Mouse (Mus musculus) cerebellum, adult 8-10 months (tissue): Measurements from ENCODE around the gene Id3.
A peak's percentile ranks its signal among the peaks of the same experiment; 100 is the strongest.

Source experiments
- DNase-seq: peaks from one replicate; pipeline ENCODE4 v3.0.0; 2022

Id3 gene

DNA sequence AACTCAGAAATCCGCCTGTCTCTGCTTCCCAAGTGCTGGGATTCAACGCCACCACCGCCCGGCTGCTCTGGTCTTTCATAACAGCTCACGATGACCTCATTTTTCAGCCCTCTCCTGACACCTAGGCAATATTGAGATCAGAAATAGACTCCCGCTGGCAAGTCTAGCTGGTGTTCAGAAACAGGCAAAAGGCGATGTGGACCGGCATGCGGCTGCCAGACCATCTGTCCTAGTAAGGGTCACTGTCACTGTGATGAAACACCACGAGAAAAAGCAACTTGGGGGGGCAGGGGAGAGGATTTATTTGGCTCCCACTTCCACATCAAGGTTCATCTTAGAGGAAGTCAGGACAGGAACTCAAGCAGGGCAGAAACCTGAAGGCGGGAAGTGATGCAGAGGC, 17.8 kb upstream of the Id3 start:
- DNase-seq = no peak

DNA sequence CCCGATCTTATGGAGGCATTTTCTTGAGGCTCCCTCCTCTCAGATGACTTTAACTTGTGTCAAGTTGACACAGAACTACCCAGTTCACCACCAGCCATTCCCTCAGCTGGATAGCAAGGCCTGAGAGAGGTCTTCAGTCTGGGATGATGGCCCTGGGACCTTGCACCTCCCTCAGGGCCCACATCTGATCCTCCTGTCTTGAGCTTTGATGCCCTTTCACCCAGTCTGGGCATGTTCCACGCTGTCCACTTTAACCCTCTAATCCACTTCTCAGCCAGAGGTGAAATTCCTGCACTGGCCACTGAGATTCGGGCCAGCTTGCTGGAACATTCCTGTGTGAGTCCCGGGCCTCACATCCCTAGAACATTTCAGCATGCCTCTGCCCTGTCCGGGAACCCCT, 17.3 kb upstream of the Id3 start:
- DNase-seq = no peak

DNA sequence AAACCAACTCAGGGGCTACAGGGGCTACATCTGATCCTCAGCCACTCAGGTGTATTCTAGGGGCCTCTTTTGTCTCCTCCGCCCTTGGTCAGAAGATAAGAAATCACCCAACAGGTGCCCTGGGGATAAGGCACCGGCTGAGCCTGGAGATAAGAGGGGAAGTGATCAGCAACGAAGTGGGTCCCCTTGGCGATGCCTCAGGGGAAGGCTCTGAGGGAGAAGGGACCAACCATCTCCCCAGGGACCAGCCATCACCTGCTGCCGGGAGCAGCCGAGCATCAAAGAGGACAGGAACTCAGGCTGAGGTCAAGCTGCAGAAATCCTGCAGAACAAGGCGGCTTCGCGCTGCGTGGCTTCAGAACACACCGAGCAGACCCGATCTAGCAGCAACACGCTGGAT, 15.6 kb upstream of the Id3 start:
- DNase-seq = no peak

DNA sequence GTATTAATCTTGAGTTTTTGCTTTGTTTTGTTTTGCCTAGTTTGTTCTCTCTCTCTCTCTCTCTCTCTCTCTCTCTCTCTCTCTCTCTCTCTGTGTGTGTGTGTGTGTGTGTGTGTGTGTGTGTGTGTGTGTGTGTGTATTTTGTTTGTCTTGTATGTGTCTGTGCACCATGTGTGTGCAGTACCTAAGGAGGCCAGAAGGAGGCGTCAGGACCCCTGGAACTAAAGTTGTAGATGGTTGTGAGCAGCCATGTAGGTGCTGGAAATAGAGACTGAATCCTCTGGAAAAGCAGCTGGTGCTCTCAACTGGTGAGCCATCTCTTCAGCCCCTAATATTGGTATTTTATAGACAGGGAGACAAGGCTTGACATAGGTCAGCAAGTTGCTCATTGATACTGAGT, 13.5 kb upstream of the Id3 start:
- DNase-seq = no peak

DNA sequence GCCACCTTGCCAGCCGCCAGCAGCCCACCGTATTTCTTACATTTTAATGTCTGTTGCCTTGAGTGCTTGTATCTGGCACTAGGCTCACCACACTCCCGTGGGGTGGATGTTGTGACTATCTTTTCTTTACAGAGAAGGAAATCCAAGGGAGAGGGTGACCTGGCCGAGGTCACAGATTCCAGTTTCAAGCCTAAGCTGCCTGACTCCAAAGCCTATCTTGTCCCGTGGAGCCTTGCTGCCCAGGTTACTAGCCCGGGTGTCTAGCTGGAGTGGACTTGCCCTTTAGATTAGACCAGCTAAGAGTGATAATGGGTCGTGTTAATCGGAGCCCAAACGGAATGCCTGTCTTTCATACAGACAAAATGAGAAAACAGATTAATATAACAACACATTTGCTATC, 9.5 kb upstream of the Id3 start:
- no peak for DNase-seq

DNA sequence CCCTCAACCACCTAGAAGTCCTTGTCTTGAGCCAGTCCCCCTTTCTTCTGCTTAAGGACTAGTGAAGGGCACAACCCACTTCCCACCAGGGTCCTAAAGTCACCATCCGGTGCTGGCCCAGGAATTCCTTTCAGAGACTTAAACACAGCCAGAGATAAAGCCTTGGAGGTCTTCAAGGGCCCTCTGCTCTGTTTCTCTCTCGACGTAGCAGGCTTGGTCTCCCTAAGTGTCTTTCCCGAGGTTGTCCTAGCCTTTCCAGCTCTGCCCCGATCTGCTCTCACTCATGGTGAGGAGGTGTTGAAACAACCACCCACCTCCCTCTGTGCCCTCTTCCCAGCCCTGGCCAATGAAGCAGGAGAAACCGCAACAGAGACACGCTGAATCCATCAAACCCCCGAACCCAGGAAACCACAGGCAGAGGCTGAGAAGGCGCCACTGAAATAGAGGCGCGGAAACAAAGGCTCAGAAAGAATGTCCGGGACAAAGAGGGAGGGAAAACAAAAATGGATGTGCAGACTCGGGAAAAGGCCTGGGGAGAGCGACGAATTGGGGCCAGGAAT, 8.8 kb upstream of the Id3 start:
- no peak for DNase-seq

DNA sequence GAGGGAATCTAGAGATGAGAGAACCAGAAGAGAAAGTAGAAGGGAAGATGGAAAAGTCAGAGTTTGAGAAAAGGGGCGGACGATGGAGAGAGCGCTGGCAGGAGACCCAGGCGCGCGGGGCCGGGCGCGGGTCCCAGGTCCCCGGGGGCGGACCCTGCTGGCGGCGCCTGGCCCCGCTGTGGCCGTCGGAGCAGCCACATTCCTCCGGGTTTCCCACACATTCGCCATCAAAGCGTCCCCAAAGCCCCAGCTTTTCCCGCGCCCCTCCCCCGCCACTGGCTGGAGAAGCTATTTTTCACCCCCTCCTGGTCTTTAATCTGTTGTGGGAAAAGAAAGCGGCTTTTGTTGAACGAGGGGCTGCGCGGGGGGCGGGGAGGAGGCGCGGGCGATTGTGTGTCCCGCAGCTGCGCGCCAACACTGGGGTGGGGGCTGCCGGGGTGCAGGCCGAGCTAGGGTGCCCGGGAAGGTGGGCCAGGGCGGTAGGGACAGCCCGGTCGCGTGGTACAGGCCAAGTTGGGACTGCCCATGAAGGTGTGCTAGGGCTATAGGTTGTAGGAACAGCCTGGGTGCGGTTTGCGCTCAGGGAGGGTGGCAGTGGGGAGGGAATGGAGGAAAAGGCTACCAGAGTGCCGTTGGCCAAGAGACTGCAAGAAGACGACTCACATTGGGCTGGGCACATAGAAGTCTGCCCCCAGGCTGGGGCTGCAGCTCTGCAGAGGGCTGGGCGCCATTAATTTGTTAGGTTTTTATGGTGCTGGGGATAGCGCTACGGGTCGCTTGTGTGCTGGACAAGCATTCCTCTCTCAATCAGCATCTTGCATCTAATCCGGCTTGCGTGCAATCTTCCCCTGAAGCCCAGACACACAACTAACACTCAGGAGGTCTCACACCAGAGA, 8.1 kb upstream of the Id3 start:
- no peak for DNase-seq

DNA sequence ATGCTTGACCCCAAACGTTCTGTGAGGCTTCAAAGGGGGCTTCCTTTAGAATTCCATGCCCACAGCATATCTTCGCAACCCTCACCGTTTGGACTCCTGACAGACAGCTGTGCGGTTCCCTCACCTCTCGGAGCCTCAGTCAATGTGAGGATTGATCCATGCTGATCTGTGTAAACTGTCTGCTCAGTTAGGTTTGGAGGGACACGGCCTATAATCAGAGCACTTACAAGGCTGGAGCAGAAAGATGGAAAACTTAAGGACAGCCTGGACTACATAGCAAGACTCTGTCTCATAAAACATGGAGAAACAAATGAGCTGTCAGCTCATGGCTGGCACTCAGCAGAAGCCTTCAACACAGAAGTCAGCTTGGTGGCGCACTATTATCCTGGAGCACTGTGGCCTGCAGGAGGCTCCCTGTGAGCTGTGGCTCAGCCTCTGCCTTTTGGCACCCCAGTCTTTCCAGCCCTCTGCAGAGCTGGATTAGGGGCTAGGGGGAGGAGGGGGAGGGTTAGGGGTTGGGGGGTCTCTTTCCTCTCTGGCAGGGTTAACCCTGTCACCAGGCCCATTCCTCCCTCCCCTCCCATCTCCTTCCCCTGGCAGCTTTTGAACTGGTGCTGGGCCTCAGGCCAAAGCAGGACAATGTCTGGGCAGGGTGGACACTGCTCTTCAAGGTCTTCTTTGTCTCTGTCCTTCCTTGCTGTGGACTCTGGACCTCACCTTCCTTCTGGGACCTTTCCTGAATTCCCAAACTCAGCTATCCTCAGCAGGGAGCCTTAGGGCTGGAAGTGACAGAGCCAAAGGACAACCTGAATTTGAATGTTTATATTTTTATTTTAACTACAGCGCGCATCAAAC, 7.2 kb upstream of the Id3 start:
- no peak for DNase-seq

DNA sequence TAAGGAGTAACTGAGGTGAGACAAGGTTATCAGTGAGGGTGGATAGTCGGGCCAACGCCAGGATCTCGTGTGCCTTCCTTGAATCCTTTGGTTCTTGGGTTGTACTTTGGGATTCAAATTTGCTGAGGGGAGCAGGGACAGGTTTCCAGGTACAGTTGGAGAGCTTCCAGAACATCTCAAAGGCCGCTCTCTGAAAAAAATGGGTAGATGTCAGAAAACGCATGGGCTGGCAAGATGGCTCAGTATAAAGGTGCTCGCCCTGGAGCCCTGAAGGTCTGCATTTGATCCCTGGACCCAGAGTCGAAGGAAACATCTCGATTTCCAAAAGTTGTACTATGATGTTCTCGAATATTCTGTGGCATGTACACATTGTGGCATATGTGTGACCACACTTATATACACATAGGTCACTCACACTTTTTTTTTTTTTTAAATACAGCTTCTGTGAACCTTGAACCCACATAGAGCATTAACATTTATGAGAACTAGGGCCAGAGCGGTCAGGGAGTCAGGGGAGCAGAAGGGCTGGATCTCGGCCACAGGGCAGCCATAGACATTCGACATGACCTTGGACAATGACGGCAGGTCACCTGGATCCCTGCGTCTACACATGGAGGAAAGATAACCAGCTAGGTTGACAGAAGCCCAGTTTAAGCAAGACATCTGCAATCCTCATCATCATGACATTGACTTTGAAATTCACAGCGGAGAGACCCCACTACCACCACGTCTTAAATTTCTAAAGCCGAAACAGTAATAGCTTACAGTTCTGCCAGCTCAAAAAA, 3.8 kb upstream of the Id3 start:
- no peak for DNase-seq

DNA sequence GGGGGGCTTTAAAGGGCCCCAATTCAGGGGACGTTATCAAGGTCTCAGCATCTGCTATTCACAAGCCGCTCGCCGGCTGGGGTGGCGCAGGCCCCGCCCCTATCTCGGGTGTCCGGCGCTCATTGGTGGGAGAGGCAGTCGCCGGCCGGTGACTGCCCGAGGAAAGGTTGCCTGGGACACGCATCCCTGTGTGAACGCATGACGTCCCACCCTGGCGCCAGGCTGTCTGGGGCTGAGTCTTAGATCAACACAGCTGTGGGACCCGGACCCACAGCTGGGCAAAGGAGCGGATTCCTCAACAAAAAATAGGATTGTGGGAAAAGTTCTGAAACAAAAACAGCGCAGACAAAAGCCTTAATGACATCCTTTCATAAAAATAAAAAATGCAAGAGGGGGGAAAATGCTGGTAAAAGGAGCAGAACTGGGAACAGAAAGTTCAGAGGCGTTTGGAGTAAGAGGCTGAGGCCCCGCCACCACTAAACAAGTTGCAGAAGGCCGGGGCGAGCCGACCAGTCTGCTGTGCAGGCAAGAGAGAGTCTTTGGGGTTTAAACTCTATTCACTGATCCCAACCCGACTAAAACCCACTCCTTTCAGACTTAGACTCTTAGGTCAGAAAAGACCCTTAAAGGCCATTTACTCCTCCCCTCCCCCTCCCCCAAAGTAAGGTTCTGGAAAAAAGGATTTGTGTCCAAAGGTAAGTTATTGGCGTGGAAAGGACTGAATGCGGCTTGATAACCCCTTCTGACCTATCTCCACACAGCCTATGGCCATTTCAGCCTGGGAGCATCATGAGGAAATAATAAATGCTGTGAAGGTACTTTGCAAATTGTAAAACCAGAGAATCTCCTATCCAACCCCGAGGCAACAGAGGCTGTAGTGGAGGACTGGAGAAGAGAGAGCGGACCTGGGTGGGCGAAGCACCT, 2.7 kb upstream of the Id3 start:
- DNase-seq = no peak

DNA sequence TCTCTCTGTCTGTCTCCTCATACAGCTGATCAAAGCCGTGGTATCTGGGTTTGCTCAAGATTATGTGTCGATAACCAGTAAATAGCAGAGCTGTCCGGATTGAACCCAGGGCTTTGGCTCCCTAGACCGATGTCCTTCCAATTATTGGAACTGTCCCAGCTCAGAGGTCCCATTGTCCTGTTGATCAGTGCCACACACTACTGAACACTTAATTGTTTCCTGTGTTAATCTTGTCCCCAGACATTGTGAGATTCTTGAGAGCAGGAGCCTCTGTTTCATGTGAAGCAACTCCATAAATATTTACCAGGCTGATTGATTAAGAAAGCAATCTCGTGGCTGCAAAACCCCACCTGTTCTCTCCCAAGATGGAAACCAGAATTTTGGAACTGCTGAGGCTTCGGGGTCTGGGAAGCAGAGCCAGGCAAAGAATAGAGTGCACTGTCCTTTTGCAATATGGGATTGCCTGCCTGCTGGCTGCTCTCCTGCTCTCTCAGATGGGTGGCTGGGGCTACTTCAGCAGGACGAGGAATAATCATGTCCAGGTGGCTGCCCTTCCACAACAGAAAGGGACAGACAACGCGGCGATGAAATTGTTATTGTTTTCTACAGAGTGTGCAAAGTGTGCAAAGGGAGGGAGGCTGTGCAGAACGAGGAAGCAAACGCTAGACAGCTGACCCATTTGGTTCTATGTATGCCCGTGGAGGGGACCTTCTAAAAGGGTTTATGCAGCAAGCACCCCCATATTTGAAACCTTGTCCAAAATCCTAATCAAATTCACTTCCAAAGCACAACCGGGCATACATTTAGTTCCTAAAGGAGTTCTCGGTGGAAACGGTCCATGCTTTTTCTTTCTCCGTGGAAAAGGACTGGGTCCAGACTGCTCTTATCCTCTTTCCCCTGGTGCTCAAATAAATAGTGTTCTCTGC, 767 bp upstream of the Id3 start:
- no peak for DNase-seq

DNA sequence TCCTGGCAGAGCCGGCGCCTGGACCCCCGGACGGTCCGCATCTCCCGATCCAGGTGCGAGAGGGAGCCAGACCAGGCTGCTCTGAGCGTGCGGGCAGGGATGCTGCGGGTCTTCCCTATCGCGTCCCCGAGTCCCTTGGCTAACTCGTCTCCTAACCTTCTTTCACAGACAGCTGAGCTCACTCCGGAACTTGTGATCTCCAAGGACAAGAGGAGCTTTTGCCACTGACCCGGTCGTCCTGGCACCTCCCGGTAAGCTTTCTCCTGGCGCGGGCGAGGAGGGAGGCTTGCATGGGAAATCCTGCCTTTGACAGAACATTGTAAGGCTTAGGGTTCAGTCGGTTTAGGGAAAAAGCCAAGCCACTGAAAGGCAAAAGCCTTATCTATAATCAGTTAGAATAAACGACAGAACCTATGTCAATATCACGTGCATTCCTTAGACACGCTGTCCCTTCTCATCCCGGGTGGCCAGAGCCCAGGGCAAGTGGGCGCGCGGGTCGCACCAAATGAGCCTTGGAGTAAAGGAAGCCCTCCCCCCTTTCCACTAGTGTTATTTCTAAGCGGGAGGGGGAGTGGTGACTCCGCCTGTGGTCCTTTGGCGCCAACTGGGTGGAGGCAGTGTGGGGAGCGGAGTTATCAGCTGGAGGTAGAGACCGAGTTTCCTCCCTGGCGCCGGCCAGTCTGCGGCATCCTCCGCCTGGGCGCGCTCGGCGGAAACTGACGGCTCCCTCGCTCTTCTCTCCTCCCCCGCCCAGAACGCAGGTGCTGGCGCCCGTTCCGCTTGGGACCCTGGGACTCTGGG, 1.0 kb downstream of the Id3 start:
- DNase-seq = no peak

DNA sequence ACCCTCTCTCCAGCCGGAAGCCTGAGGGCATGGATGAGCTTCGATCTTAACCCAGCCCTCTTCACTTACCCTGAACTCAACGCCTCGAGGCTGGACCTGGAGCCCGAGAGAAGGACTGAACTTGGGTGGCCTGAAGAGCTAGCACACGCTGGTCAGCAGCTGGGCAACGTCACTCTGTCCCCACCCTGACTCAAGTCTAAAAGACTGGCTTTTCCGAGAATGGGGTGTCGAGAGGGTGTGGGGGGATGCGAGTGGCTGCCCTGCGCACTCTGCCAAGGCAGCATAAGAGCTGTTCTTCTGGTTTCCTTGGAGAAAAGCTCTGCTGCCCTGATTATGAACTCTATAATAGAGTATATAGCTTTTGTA, 1.6 kb downstream of the Id3 start:
- DNase-seq = no peak

DNA sequence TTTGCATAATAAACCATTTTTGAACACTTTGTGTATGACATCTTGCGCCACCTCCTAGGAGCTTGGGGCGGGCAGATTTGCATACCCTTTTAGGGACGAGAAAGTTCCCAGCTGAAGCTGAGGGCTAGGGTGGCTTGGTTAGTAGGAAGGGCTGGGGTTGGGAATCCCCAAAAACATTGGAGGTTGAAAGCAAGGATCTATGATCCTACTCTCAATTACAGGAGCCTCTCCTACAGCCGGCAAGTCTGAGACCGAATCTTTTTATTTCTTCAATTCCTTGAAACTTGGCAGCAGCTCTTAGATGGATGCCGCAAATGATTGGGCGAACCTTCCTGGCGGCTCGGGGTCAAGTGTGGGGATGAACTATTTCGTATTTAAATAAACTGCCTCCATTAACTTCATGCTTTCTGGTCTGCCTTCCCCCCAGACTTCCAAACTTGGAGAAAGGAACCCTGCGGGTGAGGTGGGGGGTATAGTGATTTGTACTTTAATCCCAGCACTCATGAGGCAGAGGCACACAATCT, 2.1 kb downstream of the Id3 start:
- DNase-seq = no peak

DNA sequence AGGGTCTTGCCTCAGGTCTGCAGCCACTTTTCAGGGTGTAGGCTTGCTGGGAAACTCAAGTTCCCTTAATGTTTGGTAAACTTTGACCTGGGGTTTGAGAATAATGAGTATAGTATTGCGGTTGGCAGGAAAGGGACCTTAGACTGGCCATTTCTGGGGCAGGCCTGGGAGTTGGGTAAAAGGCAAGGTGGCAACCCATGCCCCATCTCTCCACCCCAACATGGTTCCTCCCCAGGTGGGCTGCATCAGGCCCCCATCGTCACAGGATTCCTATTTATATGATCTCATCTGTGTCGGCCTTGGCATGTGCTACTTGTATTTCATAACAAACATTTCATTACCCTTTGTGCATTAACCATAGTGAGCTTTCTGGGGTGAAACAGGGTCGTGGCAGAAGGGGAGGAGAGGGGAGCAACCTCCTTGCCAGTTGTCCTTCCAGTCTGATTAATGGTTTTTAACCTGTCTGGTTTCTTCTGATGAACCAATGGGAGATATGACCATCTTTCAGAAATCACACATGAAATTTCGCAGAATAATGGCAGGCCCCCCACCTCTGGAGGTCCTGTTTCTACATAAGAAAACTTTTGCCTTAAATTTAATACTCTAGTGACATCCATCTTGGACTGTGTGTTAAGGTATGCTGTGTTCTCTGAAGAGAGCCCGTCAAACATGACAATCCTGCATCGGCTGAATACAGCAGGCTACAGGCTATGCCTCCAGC, 2.9 kb downstream of the Id3 start:
- DNase-seq = no peak

DNA sequence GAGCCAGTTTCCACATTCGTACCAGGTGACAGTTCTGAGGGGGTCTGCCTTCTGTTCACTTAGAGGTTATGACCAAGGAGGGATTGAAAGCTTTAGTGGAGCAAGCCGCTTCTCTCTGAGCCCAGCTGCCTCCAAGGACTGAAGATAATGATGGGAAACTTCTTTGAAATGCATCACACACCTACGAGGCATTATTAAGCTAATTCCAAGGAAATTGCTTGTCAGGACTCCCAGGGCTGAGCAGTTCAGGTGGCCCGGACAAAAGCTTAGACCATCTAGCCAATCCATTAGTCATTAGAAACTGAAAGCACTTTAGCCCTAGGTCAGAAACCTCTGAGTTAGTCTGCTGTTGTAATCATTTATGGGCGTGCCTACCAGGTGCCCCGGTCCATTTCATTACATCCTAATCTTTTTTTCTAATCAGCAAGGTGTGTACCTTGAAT, 3.4 kb downstream of the Id3 start:
- no peak for DNase-seq

DNA sequence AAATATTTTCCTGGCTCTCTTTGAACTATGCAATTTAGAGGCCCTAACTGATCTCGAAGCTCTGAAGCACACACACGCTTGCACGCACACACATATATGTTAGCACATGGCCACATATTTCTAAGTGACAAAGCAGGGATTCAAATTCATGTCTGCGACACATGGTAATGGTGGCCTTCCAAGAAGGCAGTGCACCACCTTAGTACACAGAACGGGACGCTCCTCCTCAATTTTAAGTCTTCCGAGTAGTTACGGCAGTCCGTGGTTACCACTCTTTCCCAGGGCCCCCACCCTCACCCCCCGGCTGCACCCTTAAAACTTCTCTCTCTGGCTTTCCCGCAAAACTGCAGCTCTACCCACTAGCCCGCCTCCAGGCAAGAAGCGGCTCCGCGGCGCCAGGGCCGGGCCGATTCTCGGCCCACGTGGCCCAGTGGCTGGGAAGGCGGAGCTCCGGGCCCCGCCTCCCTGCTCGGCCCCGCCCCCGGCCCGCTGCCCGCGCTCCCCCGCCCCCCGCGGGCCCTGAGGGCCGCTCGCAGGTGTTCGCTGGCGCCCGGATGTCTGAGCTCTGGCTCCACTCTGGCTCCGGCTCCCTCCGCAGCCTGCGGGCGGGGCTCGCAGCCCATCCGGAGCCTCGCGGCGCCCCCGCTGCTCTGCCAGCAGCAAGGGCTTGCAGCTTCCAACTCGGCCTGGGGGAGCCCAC, 4.3 kb downstream of the Id3 start:
- peak; percentile 40 for DNase-seq

DNA sequence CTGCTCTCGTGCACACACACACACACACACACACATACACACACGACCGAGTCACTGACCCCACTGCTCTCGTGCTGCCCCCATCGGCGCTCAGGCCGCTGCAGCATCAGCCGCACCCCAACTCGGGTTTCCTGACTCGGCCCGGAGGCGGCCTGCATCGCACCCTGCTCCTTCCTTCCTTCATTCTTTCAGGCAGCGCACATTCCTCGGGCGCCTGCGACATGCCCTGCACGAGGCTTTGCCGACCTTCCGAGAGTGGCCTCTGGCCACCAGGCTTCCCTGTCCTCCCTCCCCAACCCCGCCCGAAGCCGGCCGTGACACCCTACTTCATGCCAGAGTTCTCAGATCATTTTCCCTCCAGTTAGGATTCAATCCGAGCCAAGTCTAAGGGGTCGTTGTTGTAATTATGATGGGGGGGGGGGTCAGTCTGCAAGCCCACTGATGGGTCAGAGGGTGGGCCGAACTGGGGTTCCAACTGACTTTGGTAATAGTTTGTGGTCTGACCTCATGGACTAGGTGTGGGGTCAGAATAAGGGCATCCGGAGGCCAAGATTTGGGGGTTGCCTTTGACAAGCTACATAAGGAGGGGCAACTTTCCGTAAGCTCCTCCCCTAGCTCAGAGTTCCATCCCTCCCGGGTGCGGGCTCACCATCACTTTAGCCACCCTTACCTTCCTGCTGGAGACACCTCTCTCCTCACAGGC, 5.2 kb downstream of the Id3 start:
- DNase-seq = no peak
